ENCODE assay signal across 8 mouse cellular contexts in the genomic region with DNA sequence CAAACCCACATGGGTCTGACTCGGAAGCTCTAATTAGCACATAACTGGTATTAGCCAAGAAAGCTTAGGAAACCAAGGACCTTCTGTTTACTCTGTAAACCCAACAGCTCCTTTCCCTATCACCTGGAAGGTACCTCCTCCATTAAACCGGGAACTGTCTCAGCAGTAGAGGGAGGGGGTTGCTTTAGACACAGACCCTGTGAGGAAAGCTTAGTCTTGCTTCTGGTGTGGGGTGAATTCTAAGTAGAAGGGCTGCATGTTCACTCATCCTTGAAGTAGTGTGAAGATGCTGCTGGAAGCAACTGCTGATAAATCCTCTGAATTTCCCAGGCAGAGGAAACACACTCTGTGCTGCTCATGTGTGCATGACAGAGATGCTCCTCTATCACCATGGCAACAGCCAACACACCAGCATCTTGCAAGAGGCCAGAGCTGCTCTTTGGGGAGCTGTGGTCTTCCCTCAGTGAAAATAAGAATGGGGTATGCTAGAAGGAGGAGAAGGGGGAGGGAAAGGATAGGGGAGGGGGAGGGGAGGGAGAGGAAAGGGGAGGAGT. TPM values are rescaled to one million over a fixed set of nuclear protein-coding genes. Genes with fewer than 3 reads are reported as not detected.
DNase-seq lines count a peak whose midpoint lies in the region; ATAC-seq lines count a peak whose summit lies in the region.

No protein-coding gene starts in this region.

- H3K27me3 ChIP-seq in forebrain, embryonic 15.5 days: no peaks in the 10 kb centered on the region

- intact Hi-C loops in left cerebral cortex, postnatal 10 days (cut with DNase I): loop anchor here (5.0 kb wide), 1 partner anchor 79 kb away; no protein-coding TSS in a partner anchor

- H3K27ac ChIP-seq in forebrain, embryonic 15.5 days (replicated peaks): peak overlapping the region; percentile 93

- no peaks in the 10 kb centered on the region for H3K36me3 ChIP-seq in forebrain, embryonic 15.5 days

- peak overlapping the region; percentile 11; the same call in 1 of the 2 replicates for H3K4me2 ChIP-seq in forebrain, embryonic 15.5 days (replicated peaks)

- whole genome bisulfite sequencing in forebrain, embryonic 15.5 days: 18% methylated on average over 2 of the region's 2 CpGs

- peaks cover 59% of the 10 kb centered on the region for H3K4me1 ChIP-seq in forebrain, embryonic 15.5 days

- H3K9me3 ChIP-seq in forebrain, embryonic 15.5 days: no peaks in the 10 kb centered on the region

- ATAC-seq in cerebellum, adult (ENCODE audit: insufficient number of reproducible peaks, low FRiP score, low TSS enrichment): no peak
- ATAC-seq in forebrain, embryonic 15.5 days (replicated peaks): peak; percentile 78

- 0 out of 2 replicates have a peak overlapping the region, but pooled peaks have one; percentile 19 for H3K9ac ChIP-seq in forebrain, embryonic 15.5 days (replicated peaks)

- H3K4me3 ChIP-seq in forebrain, embryonic 15.5 days: no peak overlapping the region

- peak; percentile 76 to 78 for DNase-seq in cerebellum, postnatal 10 days
- peak; percentile 42 to 83 for DNase-seq in left cerebral cortex, postnatal 10 days (ENCODE audit: extremely low spot score in 1 of 2, low spot score in 2 of 2)
- peak; percentile 61 to 65 for DNase-seq in right cerebral cortex, adult 2 months (ENCODE audit: low spot score in 2 of 2)
- no peak for DNase-seq in urinary bladder, postnatal 4 days (ENCODE audit: low spot score in 2 of 2)
- DNase-seq in gastrocnemius, adult 8-10 months (ENCODE audit: low spot score in 2 of 2): no peak
- DNase-seq in heart, postnatal 4 days: no peak

RNA-seq across cellular contexts. Expression of a gene that starts 8.4 kb away (rescaled TPM):
- polyA plus RNA-seq in forebrain, embryonic 15.5 days (2015; fragmentation: Nextera tagmentation; extraction: Ambion mirVana): 34.2 and 34.8 TPM in 2 replicates
- total RNA-seq in left cerebral cortex, postnatal 10 days (2021): 100 to 1,000 TPM; 399 to 403 TPM
- total RNA-seq in gastrocnemius, adult 8-10 months (2022): under 1 TPM; 0.13 to 0.70 (median 0.58) TPM
- 1 to 10 TPM; 3.2 to 4.0 TPM for total RNA-seq in heart, postnatal 4 days (2021)

Comparison
In these comparisons a context has a peak if more than half of its experiments do, and no peak if none do; other contexts are left out.
1. DNase-seq: peak in cerebellum, postnatal 10 days (2 of 2), left cerebral cortex, postnatal 10 days (2 of 2) and right cerebral cortex, adult 2 months (2 of 2); none in urinary bladder, postnatal 4 days (0 of 2), gastrocnemius, adult 8-10 months (0 of 2) and heart, postnatal 4 days (single experiment).
2. RNA of a gene that starts 8.4 kb away (total RNA-seq): 399 to 403 TPM in left cerebral cortex, postnatal 10 days; 3.2 to 4.0 TPM in heart, postnatal 4 days and 0.13 to 0.70 TPM in gastrocnemius, adult 8-10 months; every median in the first group is over 10 times any median in the second.